Mouse (Mus musculus): ENCODE measurements at regions not wholly inside any gene's neighbourhood (a gene's known extent, or its start where the extent isn't known, plus 50 kb on each side); places are given as distances from the start of the nearest gene placed in this dataset.

DNA sequence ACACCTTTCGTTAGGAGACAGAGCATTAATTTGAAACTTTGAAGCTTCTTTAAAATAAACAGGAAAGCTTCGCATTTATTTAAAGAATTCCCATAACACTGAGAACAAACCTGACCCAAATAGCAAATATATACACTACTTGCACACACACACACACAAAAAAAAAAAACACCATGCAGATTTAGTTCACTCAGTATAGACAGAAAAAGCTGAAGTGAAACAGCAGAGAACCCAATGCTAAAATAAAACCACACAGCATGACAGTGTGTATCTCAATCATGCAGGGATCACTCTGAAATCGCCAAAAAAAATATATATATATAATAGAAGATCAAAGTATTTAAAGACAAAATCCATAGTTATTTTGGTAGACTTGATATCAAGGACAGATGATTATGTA, 54.1 kb upstream of the Gda start:
- DNase-seq (ENCODE audit: low spot score in 2 of 2): no peak

GRCm38 (mm10) chr19:21525808-21526207, 52.6 kb upstream of the Gda start:
- DNase-seq (ENCODE audit: low spot score in 2 of 2): peak; percentile 18 to 92

Measured in left cerebral cortex, adult 8-10 months (tissue).